Mouse (Mus musculus) ES-E14 (cell line): ENCODE measurements around the gene Rad54l2. TPM values are rescaled to one million over a fixed set of nuclear protein-coding genes. Genes with fewer than 3 reads are reported as not detected.
A peak's percentile ranks its signal among the peaks of the same experiment; 100 is the strongest.

ENCODE experiments used
- DNase-seq: peaks from one replicate; pipeline ENCODE4 v3.0.0-alpha.2; 2013; ENCODE audit warnings: low read depth, low spot score
- H3K27ac ChIP-seq: 2 replicates; pipeline ENCODE4 v1.5.1; 2012; ENCODE audit warnings: low read depth, mild to moderate bottlenecking, low read length, moderate library complexity, mixed read lengths; ENCODE audit not compliant: poor library complexity, insufficient read depth, severe bottlenecking
- H3K36me3 ChIP-seq: 2 replicates; pipeline ENCODE4 v1.6.1; 2012; ENCODE audit warnings: mild to moderate bottlenecking, low read length, moderate library complexity, mixed read lengths; ENCODE audit not compliant: control insufficient read depth, poor library complexity, insufficient read depth, severe bottlenecking
- H3K4me1 ChIP-seq, 2 experiments: fragments of 150-350 bp in 1 of 2; sonication (generic) in 1 of 2; 2 replicates each; pipeline ENCODE4 v1.6.1; 2012; ENCODE audit warnings: low read length in 2 of 2, mild to moderate bottlenecking in 1 of 2, mixed read lengths in 1 of 2; ENCODE audit not compliant: control insufficient read depth in 2 of 2, insufficient read depth in 2 of 2, poor library complexity in 1 of 2
- H3K4me3 ChIP-seq, 2 experiments: fragments of 150-350 bp in 1 of 2; sonication (generic) in 1 of 2; 2 replicates each; pipeline ENCODE4 v1.5.1; 2012; ENCODE audit warnings: low read length in 2 of 2, low read depth in 1 of 2, mild to moderate bottlenecking in 1 of 2, mixed read lengths in 1 of 2; ENCODE audit not compliant: insufficient read depth in 1 of 2, poor library complexity in 1 of 2, severe bottlenecking in 1 of 2
- H3K9ac ChIP-seq: 2 replicates; pipeline ENCODE4 v1.6.1; 2012; ENCODE audit warnings: low read depth, mild to moderate bottlenecking, low read length, mixed read lengths; ENCODE audit not compliant: poor library complexity, insufficient read depth, severe bottlenecking
- H3K9me3 ChIP-seq: fragments of 150-350 bp; sonication (generic); 2 replicates; pipeline ENCODE4 v1.6.1; 2012; ENCODE audit warnings: low read depth, mild to moderate bottlenecking, low read length; ENCODE audit not compliant: control insufficient read depth, insufficient read depth
- CHD2 ChIP-seq: IDR thresholded peaks from 2 replicates; pipeline ENCODE4 v1.6.1; 2014; ENCODE audit warnings: mild to moderate bottlenecking, low read depth, low read length, inconsistent platforms
- HCFC1 ChIP-seq: IDR thresholded peaks from 2 replicates; pipeline ENCODE4 v1.6.1; 2012; ENCODE audit warnings: low read length, inconsistent platforms, borderline replicate concordance; ENCODE audit not compliant: insufficient read depth
- MAFK ChIP-seq: IDR thresholded peaks from 2 replicates; pipeline ENCODE4 v1.6.1; 2014; ENCODE audit warnings: mild to moderate bottlenecking, low read depth, low read length, inconsistent platforms; ENCODE audit not compliant: insufficient read depth
- ZC3H11A ChIP-seq: IDR thresholded peaks from 2 replicates; pipeline ENCODE4 v1.6.1; 2012; ENCODE audit warnings: low read depth, mild to moderate bottlenecking, inconsistent platforms, low read length, borderline replicate concordance
- ZNF384 ChIP-seq: IDR thresholded peaks from 2 replicates; pipeline ENCODE4 v1.6.1; 2012; ENCODE audit warnings: low read depth, low read length, inconsistent platforms
- in situ Hi-C, 2 experiments: fragments of 600-800 bp; cut with MboI; formaldehyde crosslinking; loops; one replicate each; pipeline ENCODE4 v1.15.1; 2025; ENCODE audit warnings: low sequenced_read_pairs in 2 of 2, inconsistent platforms in 1 of 2; ENCODE audit not compliant: unreplicated experiment in 2 of 2
- total RNA-seq: library from RNA; depleted of rRNA; stranded (reverse); fragments of 300-350 nt; gene quantifications from 2 replicates; pipeline ENCODE4 v1.2.3, GENCODE M21; 2012

Rad54l2 gene
- total RNA-seq, 1 experiment, result 21.4 TPM

DNA sequence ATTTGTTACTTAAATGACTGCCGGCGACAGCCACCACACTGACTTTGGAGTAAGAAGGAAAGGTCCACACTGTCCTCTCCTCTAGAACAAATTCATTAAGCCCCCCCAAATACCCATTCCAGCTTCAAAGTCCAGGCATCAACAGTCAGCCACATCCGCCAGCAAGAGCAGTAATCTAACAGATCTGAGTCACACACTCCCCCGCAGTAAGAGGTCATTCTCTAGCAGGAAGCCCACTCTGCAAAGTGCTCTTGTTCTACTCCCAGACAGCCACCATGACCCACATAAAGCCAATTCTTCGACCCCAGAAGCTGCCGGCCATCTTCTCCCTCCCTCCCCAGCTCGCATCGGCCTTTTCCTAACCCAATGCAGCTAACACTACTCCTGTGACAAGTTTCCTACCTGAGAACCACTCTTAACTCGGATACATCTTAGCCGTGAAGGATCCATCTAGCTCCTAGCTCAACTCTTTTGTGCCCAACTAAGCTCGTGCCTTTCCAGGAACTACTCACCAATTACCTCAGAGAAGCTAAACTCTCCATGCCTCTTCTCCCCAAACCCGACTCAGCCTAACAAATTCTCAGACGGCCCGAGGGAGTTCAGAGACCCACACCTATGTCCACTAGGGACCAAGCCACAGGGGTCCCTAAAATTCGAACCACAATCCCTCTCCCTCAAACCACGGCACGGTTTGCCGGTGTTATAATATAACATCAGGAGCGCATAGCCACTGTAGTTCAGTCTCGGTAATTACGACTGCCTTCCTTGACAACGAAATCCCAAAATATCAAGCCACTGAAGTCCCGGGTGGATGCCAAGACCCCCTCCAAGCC is 799 bp downstream of the Rad54l2 start:
- Histone ChIP-seq H3K9me3 (no peaks in the 10 kb centered on the region), H3K36me3 (no peaks in the 10 kb centered on the region), H3K4me1 (peaks cover 2% of the 10 kb centered on the region in 2 experiments; a peak in 2 of 4 replicates), H3K9ac (peak overlapping the region; percentile 82), H3K27ac (peak overlapping the region; percentile 1; the same call in 1 of the 2 replicates), H3K4me3 (peak overlapping the region; percentile 85 to 87)
- in situ Hi-C loops, result no loop called here
- no peak for TF ChIP-seq MAFK
- no peak for TF ChIP-seq ZC3H11A
- TF ChIP-seq HCFC1, result no peak
- no peak for TF ChIP-seq ZNF384
- no peak for TF ChIP-seq CHD2
- DNase-seq, result no peak

DNA sequence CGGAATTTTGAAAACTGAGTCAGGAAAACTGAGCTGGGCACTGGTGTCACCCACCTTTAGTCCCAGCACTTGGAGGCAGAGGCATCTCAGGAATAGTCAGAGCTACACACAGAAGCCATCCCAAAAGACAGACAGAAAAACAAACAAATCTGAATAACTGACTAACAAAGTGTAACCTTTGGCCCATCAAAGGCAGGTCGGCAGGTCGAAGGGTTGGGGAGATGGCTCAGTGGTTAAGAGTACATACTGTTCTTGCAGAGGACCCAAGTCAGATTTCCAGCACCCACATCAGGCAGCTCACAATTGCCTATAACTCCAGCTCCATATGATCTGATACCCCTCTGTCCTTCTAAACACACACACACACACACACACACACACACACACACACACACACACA is 3.8 kb downstream of the Rad54l2 start:
- H3K9me3 ChIP-seq, result no peaks in the 10 kb centered on the region
- no peak overlapping the region for H3K27ac ChIP-seq
- H3K4me3 ChIP-seq, result no peak overlapping the region
- in situ Hi-C loops, result no loop called here
- TF ChIP-seq ZNF384 (no peak), MAFK (no peak), CHD2 (no peak), ZC3H11A (no peak), HCFC1 (no peak)
- DNase-seq, result no peak
- peaks cover 2% of the 10 kb centered on the region in 2 experiments; a peak in 1 of 4 replicates for H3K4me1 ChIP-seq
- H3K36me3 ChIP-seq, result no peaks in the 10 kb centered on the region
- H3K9ac ChIP-seq, result no peak overlapping the region

DNA sequence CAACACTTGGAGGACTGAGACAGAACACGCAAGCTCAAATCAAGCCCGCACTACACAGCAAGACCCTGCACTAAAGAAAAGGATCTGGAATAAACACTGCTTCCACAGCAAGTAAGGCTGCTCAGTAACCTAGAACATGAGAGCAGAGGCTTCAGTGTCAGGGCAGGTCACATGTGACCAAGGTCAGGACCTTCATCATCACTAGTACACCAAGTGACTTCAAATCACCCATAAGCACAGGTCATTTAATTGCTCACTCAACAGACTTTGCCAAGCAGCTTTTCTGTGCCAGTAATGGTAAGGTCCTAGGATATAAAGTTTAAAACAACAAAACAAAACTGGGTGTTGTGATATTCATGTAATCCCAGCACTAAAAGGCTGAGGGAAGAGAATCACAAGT is 5.4 kb downstream of the Rad54l2 start:
- Histone ChIP-seq H3K36me3 (no peaks in the 10 kb centered on the region), H3K9me3 (no peaks in the 10 kb centered on the region), H3K4me1 (peaks cover 0 to 2% of the 10 kb centered on the region in 2 experiments; a peak in 1 of 4 replicates), H3K9ac (no peak overlapping the region), H3K27ac (no peak overlapping the region), H3K4me3 (no peak overlapping the region)
- in situ Hi-C loops, result no loop called here
- no peak for DNase-seq
- TF ChIP-seq ZNF384, result no peak
- TF ChIP-seq ZC3H11A, result no peak
- TF ChIP-seq HCFC1, result no peak
- no peak for TF ChIP-seq MAFK
- no peak for TF ChIP-seq CHD2

DNA sequence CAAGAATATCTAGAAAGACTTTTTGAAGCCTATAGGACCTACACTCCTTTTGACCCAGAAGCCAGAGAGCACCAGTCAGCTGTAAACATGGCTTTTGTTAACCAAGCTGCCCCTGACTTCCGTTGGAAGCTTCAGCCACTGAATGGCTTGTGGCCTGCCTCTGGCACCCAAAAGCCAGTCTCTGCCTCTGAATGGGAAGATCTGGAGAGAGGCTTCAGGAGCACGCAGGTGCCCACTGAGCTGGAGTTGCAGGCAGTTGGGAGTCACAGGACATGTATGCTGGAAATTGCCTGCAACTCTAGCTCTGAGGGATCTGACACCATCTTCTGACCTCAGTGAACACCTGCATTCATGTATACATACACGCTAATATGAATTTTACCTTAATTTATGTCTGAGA is 8.9 kb downstream of the Rad54l2 start:
- in situ Hi-C loops, result no loop called here

More for the DNA sequence above, 8.9 kb downstream of the Rad54l2 start:
- no peak for TF ChIP-seq ZNF384
- no peak for TF ChIP-seq CHD2
- no peak for TF ChIP-seq ZC3H11A
- no peak for TF ChIP-seq MAFK
- TF ChIP-seq HCFC1, result no peak
- Histone ChIP-seq H3K4me1 (no peaks in the 10 kb centered on the region), H3K9ac (no peak overlapping the region), H3K27ac (no peak overlapping the region), H3K36me3 (no peaks in the 10 kb centered on the region), H3K9me3 (no peaks in the 10 kb centered on the region), H3K4me3 (no peak overlapping the region)
- no peak for DNase-seq
